Mouse (Mus musculus) G1E (cell line): ENCODE results near the gene Slc5a8. TPM values are rescaled to one million over a fixed set of nuclear protein-coding genes. Genes with fewer than 3 reads are reported as not detected.

Experiments used
- ATAC-seq: 2 replicates; pipeline ENCODE4 v1.8.0; 2016; ENCODE audit warnings: mild to moderate bottlenecking; ENCODE audit not compliant: insufficient number of reproducible peaks, poor library complexity, low FRiP score, severe bottlenecking; ENCODE audit errors: extremely low read depth
- DNase-seq: peaks from one replicate; pipeline ENCODE4 v3.0.0; 2012; ENCODE audit warnings: low spot score
- H3K27me3 ChIP-seq: 2 replicates; pipeline ENCODE4 v1.6.1; 2012; ENCODE audit warnings: mild to moderate bottlenecking, low read length, inconsistent platforms; ENCODE audit not compliant: insufficient read depth
- H3K36me3 ChIP-seq: replicated peaks from 2 replicates; pipeline ENCODE3; 2012; ENCODE audit warnings: mild to moderate bottlenecking, inconsistent platforms
- H3K4me1 ChIP-seq: 2 replicates; pipeline ENCODE4 v1.6.1; 2012; ENCODE audit warnings: low read depth, low read length, inconsistent platforms, mixed read lengths; ENCODE audit not compliant: insufficient read depth
- H3K4me3 ChIP-seq: 2 replicates; pipeline ENCODE4 v1.5.1; 2012; ENCODE audit warnings: low read depth, mild to moderate bottlenecking, inconsistent platforms, low read length, moderate library complexity, mixed read lengths
- H3K9me3 ChIP-seq: replicated peaks from 2 replicates; pipeline ENCODE4 v1.6.1; 2012; ENCODE audit warnings: inconsistent platforms
- CTCF ChIP-seq: IDR thresholded peaks from 2 replicates; pipeline ENCODE4 v1.5.1; 2012; ENCODE audit warnings: low read depth, low read length, inconsistent platforms, mixed read lengths
- GATA1 ChIP-seq: IDR thresholded peaks from 2 replicates; pipeline ENCODE4 v1.6.1; 2012; ENCODE audit warnings: borderline replicate concordance, low read length, inconsistent platforms, mixed read lengths
- GATA2 ChIP-seq: IDR thresholded peaks from 2 replicates; pipeline ENCODE4 v1.6.1; 2012; ENCODE audit warnings: low read depth, low read length, inconsistent platforms, borderline replicate concordance
- POLR2AphosphoS5 ChIP-seq: IDR thresholded peaks from 2 replicates; pipeline ENCODE4 v1.6.1; 2012; ENCODE audit warnings: low read depth, low read length, inconsistent platforms; ENCODE audit not compliant: insufficient replicate concordance
- TAL1 ChIP-seq: conservative IDR thresholded peaks from 2 replicates; pipeline ENCODE4 v1.6.1; 2012; ENCODE audit warnings: low read depth, low read length, inconsistent platforms, mixed read lengths
- polyA plus RNA-seq: library from polyadenylated mRNA; stranded (reverse); fragments of >175 nt; gene quantifications from 2 replicates; pipeline ENCODE4 v1.2.3, GENCODE M21; 2012
- total RNA-seq, 2 experiments: library from RNA; stranded (forward) in 1 of 2; stranded (reverse) in 1 of 2; fragments of 200-1000 nt in 1 of 2; fragments of >200 nt in 1 of 2; fragmentation: Nextera tagmentation in 1 of 2; gene quantifications; 2 replicates each; pipeline ENCODE4 v1.2.3; 2014 to 2017

The Slc5a8 gene
- total and polyA plus RNA-seq, 3 experiments, result 0.11 TPM; not detected in 2

GRCm38 (mm10) chr10:88888376-88888775, 2.6 kb downstream of the Slc5a8 start:
- H3K36me3 ChIP-seq, result no peaks in the 10 kb centered on the region
- H3K4me3 ChIP-seq, result no peak overlapping the region
- DNase-seq (no peak), ATAC-seq (no peak)
- no peaks in the 10 kb centered on the region; the same call in 1 of the 2 replicates for H3K9me3 ChIP-seq
- no peaks in the 10 kb centered on the region for H3K27me3 ChIP-seq
- no peaks in the 10 kb centered on the region for H3K4me1 ChIP-seq
- TF ChIP-seq TAL1 (no peak), CTCF (no peak), POLR2AphosphoS5 (no peak), GATA1 (no peak), GATA2 (no peak)

- DNase-seq (no peak), ATAC-seq (no peak)
- Histone ChIP-seq H3K4me1 (no peaks in the 10 kb centered on the region), H3K36me3 (no peaks in the 10 kb centered on the region), H3K4me3 (no peak overlapping the region), H3K9me3 (no peaks in the 10 kb centered on the region), H3K27me3 (no peaks in the 10 kb centered on the region)
- TF ChIP-seq CTCF, result no peak
- no peak for TF ChIP-seq POLR2AphosphoS5
- no peak for TF ChIP-seq GATA1
- no peak for TF ChIP-seq GATA2
- no peak for TF ChIP-seq TAL1
Measured at GRCm38 (mm10) chr10:88891410-88891809, 5.6 kb downstream of the Slc5a8 start.

- no peak for ATAC-seq
- TF ChIP-seq TAL1, result no peak
- TF ChIP-seq GATA2, result no peak
- no peak for TF ChIP-seq GATA1
- TF ChIP-seq POLR2AphosphoS5, result no peak
- TF ChIP-seq CTCF, result no peak
- H3K9me3 ChIP-seq, result no peaks in the 10 kb centered on the region
- H3K4me3 ChIP-seq, result no peak overlapping the region
- H3K4me1 ChIP-seq, result no peaks in the 10 kb centered on the region
- DNase-seq, result no peak
- H3K36me3 ChIP-seq, result no peaks in the 10 kb centered on the region
- H3K27me3 ChIP-seq, result no peaks in the 10 kb centered on the region
Measured at GRCm38 (mm10) chr10:88892560-88893087, 6.8 kb downstream of the Slc5a8 start.

GRCm38 (mm10) chr10:88897032-88897431, 11.2 kb downstream of the Slc5a8 start:
- ATAC-seq (no peak), DNase-seq (no peak)
- no peaks in the 10 kb centered on the region for H3K4me1 ChIP-seq
- TF ChIP-seq CTCF, result no peak
- TF ChIP-seq GATA2, result no peak
- no peaks in the 10 kb centered on the region for H3K9me3 ChIP-seq
- H3K36me3 ChIP-seq, result no peaks in the 10 kb centered on the region
- no peak overlapping the region for H3K4me3 ChIP-seq
- H3K27me3 ChIP-seq, result no peaks in the 10 kb centered on the region

- H3K36me3 ChIP-seq, result no peaks in the 10 kb centered on the region
- H3K4me1 ChIP-seq, result no peaks in the 10 kb centered on the region
- no peak for ATAC-seq
Measured at GRCm38 (mm10) chr10:88949649-88950296, 64.0 kb downstream of the Slc5a8 start.

GRCm38 (mm10) chr10:88950297-88950653, 64.5 kb downstream of the Slc5a8 start:
- Histone ChIP-seq H3K36me3 (no peaks in the 10 kb centered on the region), H3K4me3 (no peak overlapping the region), H3K27me3 (no peaks in the 10 kb centered on the region; the same call in 1 of the 2 replicates), H3K9me3 (no peaks in the 10 kb centered on the region), H3K4me1 (no peaks in the 10 kb centered on the region)
- DNase-seq (no peak), ATAC-seq (no peak)
- TF ChIP-seq TAL1, result no peak
- TF ChIP-seq GATA2, result no peak
- TF ChIP-seq GATA1, result no peak
- no peak for TF ChIP-seq CTCF
- TF ChIP-seq POLR2AphosphoS5, result no peak

More at GRCm38 (mm10) chr10:88949649-88950296, 64.0 kb downstream of the Slc5a8 start:
- H3K9me3 ChIP-seq, result no peaks in the 10 kb centered on the region
- H3K27me3 ChIP-seq, result no peaks in the 10 kb centered on the region; the same call in 1 of the 2 replicates
- no peak overlapping the region for H3K4me3 ChIP-seq
- TF ChIP-seq TAL1 (no peak), CTCF (no peak), GATA1 (no peak), GATA2 (no peak), POLR2AphosphoS5 (no peak)
- DNase-seq, result no peak
